Mouse (Mus musculus) hindbrain, postnatal 0 days (tissue): ENCODE measurements around the gene Ppp1r9a. TPM values are rescaled to one million over a fixed set of nuclear protein-coding genes. Genes with fewer than 3 reads are reported as not detected.
A peak's percentile ranks its signal among the peaks of the same experiment; 100 is the strongest.

Experiments used
- ATAC-seq: fragments of 200-750 bp; cut with Nextera tagmentation; 2 replicates; pipeline ENCODE4 v1.8.0; 2017; ENCODE audit warnings: mild to moderate bottlenecking, moderate TSS enrichment, moderate library complexity
- DNase-seq: peaks from one replicate; pipeline ENCODE4 v3.0.0-alpha.2; 2015; ENCODE audit warnings: low spot score
- H3K27ac ChIP-seq: fragments of 300-500 bp; sonication (generic); 2 replicates; pipeline ENCODE4 v1.5.1; 2014; ENCODE audit warnings: mild to moderate bottlenecking
- H3K27me3 ChIP-seq: fragments of 300-500 bp; sonication (generic); 2 replicates; pipeline ENCODE4 v1.6.1; 2014; ENCODE audit warnings: low read length, mixed read lengths; ENCODE audit not compliant: insufficient read depth
- H3K36me3 ChIP-seq: fragments of 300-500 bp; sonication (generic); 2 replicates; pipeline ENCODE4 v1.6.1; 2014; ENCODE audit warnings: low read length, mixed read lengths; ENCODE audit not compliant: insufficient read depth
- H3K4me1 ChIP-seq: fragments of 300-500 bp; sonication (generic); 2 replicates; pipeline ENCODE4 v1.6.1; 2014; ENCODE audit warnings: antibody characterized with exemption, low read length, mixed read lengths; ENCODE audit not compliant: insufficient read depth
- H3K4me2 ChIP-seq: fragments of 300-500 bp; sonication (generic); 2 replicates; pipeline ENCODE4 v1.6.1; 2014; ENCODE audit warnings: low read depth, mild to moderate bottlenecking, low read length, moderate library complexity, mixed read lengths
- H3K4me3 ChIP-seq: fragments of 300-500 bp; sonication (generic); 2 replicates; pipeline ENCODE4 v1.5.1; 2014; ENCODE audit warnings: low read length
- H3K9ac ChIP-seq: fragments of 300-500 bp; sonication (generic); replicated peaks from 2 replicates; pipeline ENCODE4 v1.6.1; 2014; ENCODE audit warnings: mild to moderate bottlenecking, low read length, moderate library complexity, mixed read lengths
- H3K9me3 ChIP-seq: fragments of 300-500 bp; sonication (generic); 2 replicates; pipeline ENCODE4 v1.6.1; 2016; ENCODE audit warnings: low read length, mixed read lengths
- CTCF ChIP-seq: IDR thresholded peaks from 2 replicates; pipeline ENCODE4 v1.5.1; 2016; ENCODE audit warnings: antibody characterized with exemption, control low read depth, low read depth
- WGBS: fragments of 180-500 bp; shearing (Covaris S2); extraction: QIAGEN DNeasy Blood & Tissue Kit; methylation state at CpG from one replicate; pipeline ENCODE4 v1.1.7; 2014; 5-methylcytosine and 5-hydroxymethylcytosine counted together
- polyA plus RNA-seq: library from polyadenylated mRNA; unstranded; fragments of >200 nt; fragmentation: Nextera tagmentation; extraction: Ambion mirVana; gene quantifications from 2 replicates; pipeline ENCODE4 v1.2.1, GENCODE M21; 2015
- total RNA-seq: library from RNA; depleted of rRNA; stranded (reverse); fragments of >200 nt; gene quantifications from 2 replicates; pipeline ENCODE4 v1.2.3, GENCODE M21; 2014

The Ppp1r9a gene
- total and polyA plus RNA-seq, 2 experiments from 2014 or later, result 39.3 to 44.7 TPM

- DNase-seq, result no peak
- WGBS, result 71% methylated on average over 4 of the region's 4 CpGs
- no peaks in the 10 kb centered on the region for H3K9me3 ChIP-seq
Measured at GRCm38 (mm10) chr6:5093516-5093915, 190.8 kb downstream of the Ppp1r9a start.

GRCm38 (mm10) chr6:5095365-5095973 lies 192.8 kb downstream of the Ppp1r9a start:
- Histone ChIP-seq H3K4me2 (no peak overlapping the region), H3K9ac (no peak overlapping the region), H3K4me3 (no peak overlapping the region), H3K27me3 (no peaks in the 10 kb centered on the region), H3K4me1 (no peaks in the 10 kb centered on the region), H3K36me3 (no peaks in the 10 kb centered on the region), H3K27ac (no peak overlapping the region), H3K9me3 (no peaks in the 10 kb centered on the region)
- ATAC-seq (no peak), DNase-seq (peak; percentile 31)
- no peak for TF ChIP-seq CTCF
- 83% methylated on average over 9 of the region's 9 CpGs for WGBS

More at GRCm38 (mm10) chr6:5093516-5093915, 190.8 kb downstream of the Ppp1r9a start:
- no peak for TF ChIP-seq CTCF
- Histone ChIP-seq H3K36me3 (no peaks in the 10 kb centered on the region), H3K27me3 (no peaks in the 10 kb centered on the region), H3K4me2 (no peak overlapping the region), H3K4me1 (no peaks in the 10 kb centered on the region), H3K9ac (no peak overlapping the region), H3K4me3 (no peak overlapping the region), H3K27ac (no peak overlapping the region)
- ATAC-seq, result 0 out of 2 replicates have a peak, but pooled peaks have one; percentile 21

DNA sequence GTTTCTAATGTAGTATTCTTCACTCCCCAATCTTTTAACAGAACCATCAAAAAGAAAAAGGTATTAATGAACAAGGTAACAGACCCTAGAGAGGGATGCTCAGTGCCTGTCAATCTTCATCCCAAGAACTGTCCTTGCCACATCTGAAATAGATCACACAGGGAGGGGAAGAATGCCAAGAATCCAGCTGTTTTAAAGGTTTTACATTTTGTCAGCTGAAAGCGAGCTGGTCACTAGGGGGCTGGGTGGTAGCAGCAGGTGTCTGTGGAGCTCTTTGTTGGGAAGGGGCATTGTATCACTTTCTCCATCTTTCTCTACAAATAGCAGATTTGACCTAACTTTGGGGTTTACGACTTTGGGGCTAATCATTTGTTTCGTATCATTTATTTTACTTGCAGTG lies 194.6 kb downstream of the Ppp1r9a start:
- Histone ChIP-seq H3K27ac (no peak overlapping the region), H3K4me3 (no peak overlapping the region), H3K4me2 (no peak overlapping the region), H3K4me1 (no peaks in the 10 kb centered on the region), H3K9ac (no peak overlapping the region), H3K36me3 (no peaks in the 10 kb centered on the region), H3K27me3 (no peaks in the 10 kb centered on the region), H3K9me3 (no peaks in the 10 kb centered on the region)
- TF ChIP-seq CTCF, result no peak
- ATAC-seq (no peak), DNase-seq (no peak)
- 58% methylated on average over 3 of the region's 3 CpGs for WGBS

DNA sequence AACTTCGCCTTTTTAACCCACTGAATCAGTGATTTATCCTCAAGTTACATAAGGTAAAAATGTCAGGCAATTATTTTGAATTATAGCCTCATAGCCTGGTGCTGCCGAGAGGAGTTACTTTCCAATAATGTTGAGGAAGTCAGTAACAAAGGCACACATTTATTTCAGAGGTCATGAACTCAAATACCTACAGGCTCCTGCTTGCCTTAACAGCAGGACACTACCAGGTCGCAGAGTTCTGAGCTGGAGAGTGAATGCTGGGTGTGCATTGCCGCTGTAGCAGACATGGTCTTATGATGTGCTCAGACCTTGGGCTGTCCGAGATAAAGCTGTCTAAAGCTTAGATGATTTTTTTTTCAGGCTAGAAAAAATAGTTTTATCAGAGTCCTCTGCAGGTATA lies 196.6 kb downstream of the Ppp1r9a start:
- DNase-seq, result no peak
- Histone ChIP-seq H3K4me1 (no peaks in the 10 kb centered on the region), H3K27ac (no peak overlapping the region), H3K4me3 (no peak overlapping the region), H3K27me3 (no peaks in the 10 kb centered on the region), H3K4me2 (no peak overlapping the region), H3K36me3 (no peaks in the 10 kb centered on the region), H3K9ac (no peak overlapping the region), H3K9me3 (no peaks in the 10 kb centered on the region)
- WGBS, result 62% methylated on average over 5 of the region's 5 CpGs
- ATAC-seq, result no peak
- no peak for TF ChIP-seq CTCF

GRCm38 (mm10) chr6:5099842-5100241 lies 197.1 kb downstream of the Ppp1r9a start:
- no peaks in the 10 kb centered on the region for H3K36me3 ChIP-seq
- DNase-seq (no peak), ATAC-seq (no peak)
- no peak overlapping the region for H3K9ac ChIP-seq
- no peaks in the 10 kb centered on the region for H3K9me3 ChIP-seq
- H3K4me3 ChIP-seq, result no peak overlapping the region
- H3K4me2 ChIP-seq, result no peak overlapping the region
- TF ChIP-seq CTCF, result no peak
- no peaks in the 10 kb centered on the region for H3K27me3 ChIP-seq
- no peaks in the 10 kb centered on the region for H3K4me1 ChIP-seq
- whole genome bisulfite sequencing, result 79% methylated on average over 8 of the region's 8 CpGs
- H3K27ac ChIP-seq, result no peak overlapping the region

- Histone ChIP-seq H3K27ac (no peak overlapping the region), H3K9me3 (no peaks in the 10 kb centered on the region), H3K4me1 (no peaks in the 10 kb centered on the region), H3K27me3 (no peaks in the 10 kb centered on the region), H3K36me3 (no peaks in the 10 kb centered on the region), H3K9ac (no peak overlapping the region), H3K4me3 (no peak overlapping the region), H3K4me2 (no peak overlapping the region)
- ATAC-seq (no peak), DNase-seq (no peak)
- no peak for TF ChIP-seq CTCF
- WGBS, result 86% methylated on average over 10 of the region's 10 CpGs
Measured at GRCm38 (mm10) chr6:5100347-5100746, 197.6 kb downstream of the Ppp1r9a start.

DNA sequence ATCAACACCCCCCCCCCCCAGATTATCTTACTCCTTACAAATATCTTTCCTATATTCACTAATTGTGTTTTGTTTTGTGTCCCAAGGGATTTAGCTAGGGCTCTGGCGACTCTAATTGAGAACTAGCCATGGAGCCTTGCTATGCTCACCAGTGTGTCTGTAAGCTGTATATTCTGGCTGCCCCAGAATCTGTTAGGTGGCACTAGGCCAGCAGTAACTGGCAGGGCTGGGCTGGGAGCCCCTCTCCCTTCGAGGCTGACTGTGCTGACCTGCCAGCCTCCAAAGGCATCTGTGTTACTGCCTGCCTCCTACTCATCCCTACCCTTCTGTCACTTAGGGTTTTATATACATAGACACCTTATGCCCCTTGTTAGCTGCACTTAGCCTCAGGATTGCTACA lies 200.0 kb downstream of the Ppp1r9a start:
- Histone ChIP-seq H3K27ac (no peak overlapping the region), H3K4me3 (no peak overlapping the region), H3K27me3 (no peaks in the 10 kb centered on the region), H3K4me1 (no peaks in the 10 kb centered on the region), H3K4me2 (no peak overlapping the region), H3K9me3 (no peaks in the 10 kb centered on the region), H3K36me3 (no peaks in the 10 kb centered on the region), H3K9ac (no peak overlapping the region)
- no peak for TF ChIP-seq CTCF
- DNase-seq, result peak; percentile 67
- WGBS, result 10% methylated on average over 2 of the region's 2 CpGs
- peak; percentile 66 for ATAC-seq
